Mouse (Mus musculus): ENCODE data around the gene Ccdc167. TPM values are rescaled to one million over a fixed set of nuclear protein-coding genes. Genes with fewer than 3 reads are reported as not detected.

Ccdc167 gene
- polyA plus RNA-seq, 1 experiment from 2014 or later: 12.6 TPM

GRCm38 (mm10) chr17:29658249-29658648 lies 58.6 kb downstream of the Ccdc167 start:
- ATAC-seq (ENCODE audit: low FRiP score, low read depth): no peak
- Histone ChIP-seq H3K4me1 (replicated peaks) (peaks cover 11% of the 10 kb centered on the region), H3K4me3 (no peak overlapping the region), H3K4me2 (no peak overlapping the region), H3K9ac (no peak overlapping the region), H3K27me3 (no peaks in the 10 kb centered on the region), H3K27ac (replicated peaks) (no peak overlapping the region), H3K9me3 (no peaks in the 10 kb centered on the region), H3K36me3 (0 out of 2 replicates have a peak, but pooled peaks cover under 1% of the 10 kb centered on the region)
- 83% methylated on average over 2 of the region's 2 CpGs for WGBS

- H3K36me3 ChIP-seq: peaks cover 41% of the 10 kb centered on the region
- no peak overlapping the region for H3K9ac ChIP-seq
- H3K4me2 ChIP-seq: no peak overlapping the region
- no peaks in the 10 kb centered on the region for H3K27me3 ChIP-seq
- H3K9me3 ChIP-seq: no peaks in the 10 kb centered on the region
- no peaks in the 10 kb centered on the region for H3K4me1 ChIP-seq (replicated peaks)
- H3K27ac ChIP-seq (replicated peaks): no peak overlapping the region
- no peak for ATAC-seq (ENCODE audit: low FRiP score, low read depth)
- 66% methylated on average over 3 of the region's 3 CpGs for WGBS
- H3K4me3 ChIP-seq: no peak overlapping the region
These were observed 74.6 kb downstream of the Ccdc167 start for GRCm38 (mm10) chr17:29642219-29642618.

GRCm38 (mm10) chr17:29640971-29641370 lies 75.9 kb downstream of the Ccdc167 start:
- Histone ChIP-seq H3K36me3 (peaks cover 49% of the 10 kb centered on the region), H3K4me2 (no peak overlapping the region), H3K4me1 (replicated peaks) (no peaks in the 10 kb centered on the region), H3K9ac (no peak overlapping the region), H3K27ac (replicated peaks) (no peak overlapping the region), H3K4me3 (no peak overlapping the region), H3K9me3 (no peaks in the 10 kb centered on the region), H3K27me3 (no peaks in the 10 kb centered on the region)
- 95% methylated on average over 11 of the region's 11 CpGs for WGBS
- ATAC-seq (ENCODE audit: low FRiP score, low read depth): no peak

GRCm38 (mm10) chr17:29637895-29638294 lies 78.9 kb downstream of the Ccdc167 start:
- H3K4me2 ChIP-seq: no peak overlapping the region
- ATAC-seq (ENCODE audit: low FRiP score, low read depth): no peak
- H3K4me1 ChIP-seq (replicated peaks): no peaks in the 10 kb centered on the region
- no peak overlapping the region for H3K4me3 ChIP-seq
- H3K36me3 ChIP-seq: peaks cover 75% of the 10 kb centered on the region
- H3K27ac ChIP-seq (replicated peaks): no peak overlapping the region
- H3K9me3 ChIP-seq: no peaks in the 10 kb centered on the region
- 88% methylated on average over 8 of the region's 8 CpGs for WGBS
- H3K9ac ChIP-seq: no peak overlapping the region
- no peaks in the 10 kb centered on the region for H3K27me3 ChIP-seq

GRCm38 (mm10) chr17:29637377-29637776 lies 79.5 kb downstream of the Ccdc167 start:
- H3K9me3 ChIP-seq: no peaks in the 10 kb centered on the region
- H3K27me3 ChIP-seq: no peaks in the 10 kb centered on the region
- no peak overlapping the region for H3K27ac ChIP-seq (replicated peaks)
- H3K9ac ChIP-seq: no peak overlapping the region
- no peaks in the 10 kb centered on the region for H3K4me1 ChIP-seq (replicated peaks)
- no peak overlapping the region for H3K4me3 ChIP-seq
- no peak for ATAC-seq (ENCODE audit: low FRiP score, low read depth)
- 94% methylated on average over 4 of the region's 4 CpGs for WGBS
- peaks cover 72% of the 10 kb centered on the region for H3K36me3 ChIP-seq
- no peak overlapping the region for H3K4me2 ChIP-seq

Other genes starting within 250 kb of the Ccdc167 start
- gene Pim1, start 226.3 kb downstream of the Ccdc167 start, polyA plus RNA-seq (2015; fragmentation: Nextera tagmentation; extraction: Ambion mirVana): 8.4 and 8.9 TPM in 2 replicates
- gene Gm17657, start 167.4 kb downstream of the Ccdc167 start, polyA plus RNA-seq (2015; fragmentation: Nextera tagmentation; extraction: Ambion mirVana): 0.17 TPM in 1 of 2 replicates, not detected in the other
- 26.3 and 32.6 TPM in 2 replicates for gene Tbc1d22b, start 167.3 kb downstream of the Ccdc167 start, polyA plus RNA-seq (2015; fragmentation: Nextera tagmentation; extraction: Ambion mirVana)
- 1.2 and 1.3 TPM in 2 replicates for gene Tmem217, start 164.7 kb downstream of the Ccdc167 start, polyA plus RNA-seq (2015; fragmentation: Nextera tagmentation; extraction: Ambion mirVana)
- gene Rnf8, start 102.3 kb downstream of the Ccdc167 start, polyA plus RNA-seq (2015; fragmentation: Nextera tagmentation; extraction: Ambion mirVana): 80.6 and 85.2 TPM in 2 replicates
- gene Gm28043, start 102.2 kb downstream of the Ccdc167 start, polyA plus RNA-seq (2015; fragmentation: Nextera tagmentation; extraction: Ambion mirVana): 2.4 and 3.3 TPM in 2 replicates
- 109 and 120 TPM in 2 replicates for gene Cmtr1, start 56.4 kb downstream of the Ccdc167 start, polyA plus RNA-seq (2015; fragmentation: Nextera tagmentation; extraction: Ambion mirVana)